Mouse (Mus musculus): ENCODE results near the gene Cbx6. TPM values are rescaled to one million over a fixed set of nuclear protein-coding genes. Genes with fewer than 3 reads are reported as not detected.
A peak's percentile ranks its signal among the peaks of the same experiment; 100 is the strongest.

The Cbx6 gene
- total RNA-seq, 2 experiments from 2014 or later = 5.9 to 7.5 TPM

GRCm38 (mm10) chr15:79805246-79805645 lies 29.2 kb downstream of the Cbx6 start:
- ATAC-seq (replicated peaks; ENCODE audit: poor library complexity) = no peak

GRCm38 (mm10) chr15:79804352-79805071 lies 30.0 kb downstream of the Cbx6 start, which contains the start of gene Nptxr:
Gene Nptxr, minus strand, starts transcription at chr15:79804766.
- peak; percentile 42; the same call in 1 of the 2 replicates for ATAC-seq (replicated peaks; ENCODE audit: poor library complexity)

- no peak for ATAC-seq (replicated peaks; ENCODE audit: poor library complexity)
Measured at GRCm38 (mm10) chr15:79803533-79804351, 30.7 kb downstream of the Cbx6 start.

- ATAC-seq (replicated peaks; ENCODE audit: poor library complexity) = no peak
Measured at GRCm38 (mm10) chr15:79802304-79802703, 32.2 kb downstream of the Cbx6 start.

GRCm38 (mm10) chr15:79801646-79802045 lies 32.8 kb downstream of the Cbx6 start:
- ATAC-seq (replicated peaks; ENCODE audit: poor library complexity) = no peak

- no peak for ATAC-seq (replicated peaks; ENCODE audit: poor library complexity)
Measured at GRCm38 (mm10) chr15:79800701-79801100, 33.8 kb downstream of the Cbx6 start.

GRCm38 (mm10) chr15:79798591-79798990 lies 35.9 kb downstream of the Cbx6 start:
- ATAC-seq (replicated peaks; ENCODE audit: poor library complexity) = no peak

- ATAC-seq (replicated peaks; ENCODE audit: poor library complexity) = no peak
Measured at GRCm38 (mm10) chr15:79797680-79798079, 36.8 kb downstream of the Cbx6 start.

- no peak for ATAC-seq (replicated peaks; ENCODE audit: poor library complexity)
Measured at GRCm38 (mm10) chr15:79797096-79797495, 37.4 kb downstream of the Cbx6 start.

GRCm38 (mm10) chr15:79796256-79796655 lies 38.2 kb downstream of the Cbx6 start:
- ATAC-seq (replicated peaks; ENCODE audit: poor library complexity) = no peak

GRCm38 (mm10) chr15:79794173-79794572 lies 40.3 kb downstream of the Cbx6 start:
- 0 out of 2 replicates have a peak, but pooled peaks have one; percentile 40 for ATAC-seq (replicated peaks; ENCODE audit: poor library complexity)

GRCm38 (mm10) chr15:79793076-79793475 lies 41.4 kb downstream of the Cbx6 start:
- no peak for ATAC-seq (replicated peaks; ENCODE audit: poor library complexity)

- 0 out of 2 replicates have a peak, but pooled peaks have one; percentile 30 for ATAC-seq (replicated peaks; ENCODE audit: poor library complexity)
Measured at GRCm38 (mm10) chr15:79792455-79792854, 42.0 kb downstream of the Cbx6 start.

GRCm38 (mm10) chr15:79791502-79791901 lies 43.0 kb downstream of the Cbx6 start:
- peak; percentile 74 for ATAC-seq (replicated peaks; ENCODE audit: poor library complexity)

- no peak for ATAC-seq (replicated peaks; ENCODE audit: poor library complexity)
Measured at GRCm38 (mm10) chr15:79790905-79791304, 43.6 kb downstream of the Cbx6 start.

- no peak for ATAC-seq (replicated peaks; ENCODE audit: poor library complexity)
Measured at GRCm38 (mm10) chr15:79790111-79790510, 44.4 kb downstream of the Cbx6 start.

- ATAC-seq (replicated peaks; ENCODE audit: poor library complexity) = no peak
Measured at GRCm38 (mm10) chr15:79787815-79788214, 46.7 kb downstream of the Cbx6 start.

- no peak for ATAC-seq (replicated peaks; ENCODE audit: poor library complexity)
Measured at GRCm38 (mm10) chr15:79785056-79785455, 49.4 kb downstream of the Cbx6 start.

GRCm38 (mm10) chr15:79777749-79778148 lies 56.7 kb downstream of the Cbx6 start, which contains the start of gene Dnal4:
Gene Dnal4, minus strand, starts transcription at chr15:79777849.
- no peak for ATAC-seq (replicated peaks; ENCODE audit: poor library complexity)

- ATAC-seq (replicated peaks; ENCODE audit: poor library complexity) = no peak
Measured at GRCm38 (mm10) chr15:79775662-79776061, 58.8 kb downstream of the Cbx6 start.

GRCm38 (mm10) chr15:79774117-79775027 lies 60.1 kb downstream of the Cbx6 start:
- peak; percentile 97 for ATAC-seq (replicated peaks; ENCODE audit: poor library complexity)

All from megakaryocyte progenitor cell, adult 5-6 weeks (primary cell).